Mouse (Mus musculus) urinary bladder, adult 18-20 months (tissue): ENCODE data around the gene Hsd3b2.
"Not testable (repeated sequence)": the region's sequence is repeated elsewhere in the genome, so short reads cannot be mapped to it uniquely, and the experiment has no call there.

Experiments
- DNase-seq, 2 experiments: peaks; one replicate each; pipeline ENCODE4 v3.0.0; 2022; ENCODE audit warnings: low spot score in 2 of 2, mixed read lengths in 2 of 2

Hsd3b2 gene

GRCm38 (mm10) chr3:98724376-98724775, at the start of gene Hsd3b2:
TSS of gene Hsd3b2 (minus strand) at chr3:98724543.
- no peak for DNase-seq

- no peak for DNase-seq
Observed at GRCm38 (mm10) chr3:98764155-98764554, 39.8 kb upstream of the Hsd3b2 start.

- no peak for DNase-seq
Observed at GRCm38 (mm10) chr3:98756836-98757235, 32.5 kb upstream of the Hsd3b2 start.

- no peak for DNase-seq
Observed at GRCm38 (mm10) chr3:98752171-98752570, 27.8 kb upstream of the Hsd3b2 start.

- not testable (repeated sequence) for DNase-seq
Observed at GRCm38 (mm10) chr3:98741043-98741442, 16.7 kb upstream of the Hsd3b2 start.

- no peak for DNase-seq
Observed at GRCm38 (mm10) chr3:98734340-98734739, 10.0 kb upstream of the Hsd3b2 start.

- no peak for DNase-seq
Observed at GRCm38 (mm10) chr3:98733724-98734123, 9.4 kb upstream of the Hsd3b2 start.

GRCm38 (mm10) chr3:98726281-98726680, 1.9 kb upstream of the Hsd3b2 start:
- DNase-seq: no peak

- no peak for DNase-seq
Observed at GRCm38 (mm10) chr3:98720740-98721139, 3.6 kb downstream of the Hsd3b2 start.

- DNase-seq: no peak
Observed at GRCm38 (mm10) chr3:98682401-98682800, 41.9 kb downstream of the Hsd3b2 start.

GRCm38 (mm10) chr3:98680786-98681185, 43.6 kb downstream of the Hsd3b2 start:
- no peak for DNase-seq
